Mouse (Mus musculus) myocyte (in vitro differentiated cells): ENCODE measurements around the gene Smg6.

ENCODE experiments used
- E2F4 ChIP-seq: IDR thresholded peaks from one replicate; pipeline ENCODE4 v1.6.1; 2011; ENCODE audit warnings: mild to moderate bottlenecking, control low read depth, moderate library complexity; ENCODE audit not compliant: insufficient read depth
- POLR2A ChIP-seq: IDR thresholded peaks from one replicate; pipeline ENCODE4 v1.6.1; 2011; ENCODE audit warnings: low read depth, mild to moderate bottlenecking, control low read depth, moderate library complexity; ENCODE audit not compliant: insufficient read length
- TCF12 ChIP-seq: IDR thresholded peaks from one replicate; pipeline ENCODE4 v1.6.1; 2011; ENCODE audit warnings: mild to moderate bottlenecking, control low read depth; ENCODE audit not compliant: poor library complexity, insufficient read depth, severe bottlenecking
- USF1 ChIP-seq: IDR thresholded peaks from one replicate; pipeline ENCODE4 v1.6.1; 2011; ENCODE audit warnings: low read depth, mild to moderate bottlenecking, control low read depth, moderate library complexity

GRCm38 (mm10) chr11:74907850-74908249 lies 17.8 kb upstream of the Smg6 start:
- TF ChIP-seq E2F4 (no peak), USF1 (no peak), POLR2A (no peak), TCF12 (no peak)
